Mouse (Mus musculus) splenic B cell, adult 2 months (primary cell): ENCODE measurements at regions not wholly inside any gene's neighbourhood (a gene's known extent, or its start where the extent isn't known, plus 50 kb on each side); places are given as distances from the start of the nearest gene placed in this dataset.

Experiments used
- DNase-seq: peaks from one replicate; pipeline ENCODE4 v3.0.0-alpha.2; 2011; ENCODE audit warnings: low read depth, low spot score
- H3K27me3 ChIP-seq: 2 replicates; pipeline ENCODE4 v1.6.1; 2012; ENCODE audit warnings: mild to moderate bottlenecking, low read length, moderate library complexity, mixed read lengths; ENCODE audit not compliant: control insufficient read depth, poor library complexity, insufficient read depth, severe bottlenecking
- H3K36me3 ChIP-seq: 2 replicates; pipeline ENCODE4 v1.6.1; 2012; ENCODE audit warnings: mild to moderate bottlenecking, low read length, moderate library complexity, mixed read lengths; ENCODE audit not compliant: control insufficient read depth, poor library complexity, insufficient read depth, severe bottlenecking

- Histone ChIP-seq H3K27me3 (no peaks in the 10 kb centered on the region), H3K36me3 (no peaks in the 10 kb centered on the region)
- no peak for DNase-seq
Measured at GRCm38 (mm10) chr11:35004431-35004830, 116.6 kb upstream of the Slit3 start.

GRCm38 (mm10) chr11:35003956-35004355 is 117.1 kb upstream of the Slit3 start:
- DNase-seq = no peak
- Histone ChIP-seq H3K36me3 (no peaks in the 10 kb centered on the region), H3K27me3 (no peaks in the 10 kb centered on the region)

DNA sequence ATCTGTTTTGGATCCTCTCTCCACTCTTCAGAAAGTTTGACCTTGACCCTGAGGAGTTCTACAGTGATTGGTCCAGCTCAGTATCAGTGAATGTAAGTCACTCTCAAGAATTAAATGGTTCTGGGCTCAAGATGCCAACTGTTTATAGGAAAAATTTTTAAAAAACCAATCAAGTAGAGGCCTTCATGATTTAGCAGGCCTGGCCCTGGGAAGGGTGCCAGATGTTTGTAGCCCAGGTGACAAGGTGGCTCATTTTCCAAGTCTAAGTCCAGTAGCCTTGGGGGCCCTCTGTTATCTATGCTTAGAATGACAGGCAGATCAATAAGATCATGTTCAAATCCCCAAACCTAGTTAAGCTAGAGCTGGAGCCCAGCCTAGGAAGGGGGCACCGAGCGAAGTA is 123.1 kb upstream of the Slit3 start:
- Histone ChIP-seq H3K36me3 (no peaks in the 10 kb centered on the region), H3K27me3 (no peaks in the 10 kb centered on the region)
- DNase-seq = no peak

DNA sequence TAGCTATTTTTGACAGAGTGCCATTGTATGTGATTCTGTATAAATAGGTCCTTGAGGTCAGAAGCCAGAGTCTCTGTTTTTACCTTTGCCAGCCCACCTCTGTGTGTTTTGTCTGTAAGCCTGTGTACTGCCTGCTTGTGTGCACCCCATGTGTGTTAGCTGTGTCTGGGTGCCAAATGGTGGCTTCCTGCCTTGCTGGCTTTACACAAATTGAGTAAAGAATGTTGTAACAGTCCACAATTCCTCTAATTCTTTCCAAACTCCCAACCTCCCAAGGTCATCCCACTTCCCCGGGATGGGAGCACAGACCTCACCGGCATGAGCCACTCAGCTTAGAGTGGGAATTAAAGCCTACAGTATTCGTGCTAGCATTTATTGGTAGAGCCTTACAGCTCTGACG is 125.5 kb upstream of the Slit3 start:
- Histone ChIP-seq H3K36me3 (no peaks in the 10 kb centered on the region), H3K27me3 (no peaks in the 10 kb centered on the region)
- DNase-seq = no peak

GRCm38 (mm10) chr11:34982775-34983457 is 138.1 kb upstream of the Slit3 start:
- no peaks in the 10 kb centered on the region for H3K36me3 ChIP-seq
- DNase-seq = no peak
- H3K27me3 ChIP-seq = no peaks in the 10 kb centered on the region

DNA sequence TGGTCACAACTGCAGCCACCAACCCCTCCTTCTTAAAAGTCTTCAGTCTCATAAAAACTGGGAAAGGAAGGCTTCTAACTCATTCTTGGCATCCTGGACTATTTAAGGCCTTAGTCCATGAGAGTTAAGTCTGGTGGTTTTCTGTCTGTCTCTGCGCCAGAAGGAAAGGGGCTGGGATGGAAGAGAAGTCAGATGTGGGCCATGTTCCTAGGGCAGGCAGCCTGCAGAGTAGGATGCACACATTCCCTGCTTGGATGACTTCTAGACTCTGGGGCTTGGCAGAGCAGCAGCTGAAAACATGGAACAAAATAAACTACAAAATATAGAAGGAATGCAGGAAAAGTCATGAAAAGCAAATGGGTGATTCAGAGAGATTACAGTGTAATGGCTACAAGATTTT is 140.8 kb upstream of the Slit3 start:
- Histone ChIP-seq H3K36me3 (no peaks in the 10 kb centered on the region), H3K27me3 (no peaks in the 10 kb centered on the region)
- DNase-seq = no peak

- H3K27me3 ChIP-seq = no peaks in the 10 kb centered on the region
- no peak for DNase-seq
- no peaks in the 10 kb centered on the region for H3K36me3 ChIP-seq
Measured at GRCm38 (mm10) chr11:34977861-34978260, 143.2 kb upstream of the Slit3 start.

- Histone ChIP-seq H3K36me3 (no peaks in the 10 kb centered on the region), H3K27me3 (no peaks in the 10 kb centered on the region)
- DNase-seq = no peak
Measured at GRCm38 (mm10) chr11:34975771-34976302, 142.4 kb upstream of the Spdl1 start.

DNA sequence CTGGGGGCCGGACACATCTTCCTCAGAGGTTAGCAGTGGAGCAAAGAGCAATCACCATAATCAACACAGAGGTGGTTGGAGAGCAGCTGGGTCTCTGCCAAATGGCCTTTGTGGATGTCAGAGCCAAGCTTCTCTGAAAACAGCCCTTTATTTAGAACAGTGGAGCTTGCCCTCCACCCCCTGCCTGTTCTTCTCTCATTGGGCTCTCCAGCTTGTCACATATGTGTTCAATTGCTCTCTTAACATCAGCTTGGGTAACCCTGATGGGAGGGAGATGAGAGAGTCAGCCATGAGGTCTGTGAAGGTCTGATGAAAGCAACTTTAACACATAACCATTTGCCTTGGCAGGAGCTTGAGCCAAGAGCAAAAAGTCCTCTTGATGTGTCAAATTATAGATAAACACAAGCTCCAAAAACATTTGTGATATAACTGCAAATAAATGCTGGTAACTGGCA is 140.1 kb upstream of the Spdl1 start:
- no peak for DNase-seq
- no peaks in the 10 kb centered on the region for H3K36me3 ChIP-seq
- H3K27me3 ChIP-seq = no peaks in the 10 kb centered on the region

GRCm38 (mm10) chr11:34973012-34973411 is 139.6 kb upstream of the Spdl1 start:
- no peak for DNase-seq
- H3K36me3 ChIP-seq = no peaks in the 10 kb centered on the region
- no peaks in the 10 kb centered on the region for H3K27me3 ChIP-seq

- Histone ChIP-seq H3K36me3 (no peaks in the 10 kb centered on the region), H3K27me3 (no peaks in the 10 kb centered on the region)
- no peak for DNase-seq
Measured at GRCm38 (mm10) chr11:34959291-34959690, 125.8 kb upstream of the Spdl1 start.

DNA sequence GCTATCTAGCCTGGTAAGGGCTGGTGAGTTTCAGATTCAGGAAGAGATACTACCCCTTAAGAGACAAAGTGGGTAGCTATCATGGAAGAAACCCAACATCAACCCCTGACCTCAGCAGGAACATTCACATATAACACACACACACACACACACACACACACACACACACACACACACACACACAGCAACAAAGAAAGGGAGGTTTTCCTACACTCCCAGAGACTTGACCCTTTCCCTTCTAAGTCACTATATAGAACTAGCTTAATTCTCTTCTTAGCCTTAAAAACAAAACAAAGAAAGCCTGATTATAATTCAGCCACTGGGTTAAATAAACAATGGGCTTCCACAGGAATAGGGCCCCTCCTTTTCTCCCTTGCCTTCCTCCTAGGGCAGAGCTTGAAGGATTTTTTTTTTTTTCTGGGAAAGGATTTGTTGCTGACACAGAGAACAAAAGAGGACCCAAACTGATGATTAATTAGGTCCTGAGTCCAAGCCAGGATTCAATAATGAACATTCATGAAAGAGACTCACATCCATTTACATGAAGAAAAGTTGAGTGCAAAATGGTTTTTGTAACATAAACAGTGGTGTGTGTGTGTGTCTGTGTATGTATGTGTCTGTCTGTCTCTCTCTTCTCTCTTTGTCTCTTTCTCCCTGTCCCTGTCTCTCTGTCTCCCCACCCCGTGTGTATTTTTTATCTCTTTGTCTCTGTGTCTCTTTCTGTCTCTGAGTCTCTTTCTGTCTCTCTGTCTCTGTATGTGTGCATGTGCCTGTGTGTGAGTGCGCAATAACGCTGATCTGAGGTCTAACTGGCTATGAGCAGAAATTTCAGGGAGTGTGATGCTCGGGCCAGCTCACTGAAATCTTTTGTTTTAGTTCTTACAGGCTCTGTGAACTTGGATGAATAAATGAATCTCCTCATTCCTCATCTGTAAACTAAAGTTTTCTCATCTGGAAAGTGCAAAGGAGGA is 108.3 kb upstream of the Spdl1 start:
- no peak for DNase-seq

GRCm38 (mm10) chr11:34940151-34940550 is 106.7 kb upstream of the Spdl1 start:
- no peaks in the 10 kb centered on the region for H3K27me3 ChIP-seq
- H3K36me3 ChIP-seq = no peaks in the 10 kb centered on the region
- DNase-seq = no peak

More for the DNA sequence above, 108.3 kb upstream of the Spdl1 start:
- no peaks in the 10 kb centered on the region for H3K36me3 ChIP-seq
- no peaks in the 10 kb centered on the region for H3K27me3 ChIP-seq

GRCm38 (mm10) chr11:34939002-34939401 is 105.6 kb upstream of the Spdl1 start:
- H3K27me3 ChIP-seq = no peaks in the 10 kb centered on the region
- DNase-seq = no peak
- no peaks in the 10 kb centered on the region for H3K36me3 ChIP-seq

- Histone ChIP-seq H3K27me3 (no peaks in the 10 kb centered on the region), H3K36me3 (no peaks in the 10 kb centered on the region)
- DNase-seq = no peak
Measured at GRCm38 (mm10) chr11:34932191-34932590, 98.8 kb upstream of the Spdl1 start.
